Mouse (Mus musculus) MEL-GATA-1-ER (cell line): ENCODE data around the gene Lhfpl2.

ENCODE experiments used
- DNase-seq: peaks from one replicate; pipeline ENCODE4 v3.0.0-alpha.2; 2012; ENCODE audit warnings: low read depth; ENCODE audit errors: extremely low read depth

Gene Lhfpl2

DNA sequence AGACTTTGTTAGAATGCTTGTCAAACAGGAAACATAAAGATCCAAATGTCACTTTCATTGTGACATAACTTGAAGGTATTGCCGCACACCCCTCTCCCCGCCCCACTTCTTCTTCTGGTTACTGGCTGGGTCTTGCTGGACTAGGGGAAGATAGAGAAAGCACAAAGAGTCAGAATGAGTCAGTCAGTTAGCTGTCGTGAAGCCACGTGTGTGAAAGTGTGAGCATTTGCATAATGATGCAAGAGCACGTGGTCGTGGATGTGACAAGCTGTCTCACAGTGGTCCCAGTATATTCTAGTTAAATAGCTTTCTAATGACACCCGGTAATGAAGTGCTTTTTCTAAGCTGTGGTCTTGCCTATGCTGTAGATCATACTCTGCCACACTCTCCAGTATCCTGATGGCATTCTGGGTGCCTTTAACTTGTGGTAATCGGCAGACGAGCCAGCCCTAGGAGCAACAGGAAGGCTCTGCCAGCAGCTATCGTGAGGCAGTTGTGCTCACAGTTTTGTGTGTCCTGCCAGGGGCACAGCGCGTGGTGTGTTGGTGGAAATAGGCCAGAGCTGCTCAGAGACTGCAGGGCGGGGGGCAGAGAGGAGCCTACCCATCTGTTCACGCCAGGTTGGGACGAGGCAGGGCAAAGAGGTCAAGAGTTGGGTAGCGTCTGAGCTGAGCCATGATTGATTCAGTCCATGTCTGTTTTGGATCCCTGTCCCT, 40.9 kb downstream of the Lhfpl2 start:
- DNase-seq, result no peak

DNA sequence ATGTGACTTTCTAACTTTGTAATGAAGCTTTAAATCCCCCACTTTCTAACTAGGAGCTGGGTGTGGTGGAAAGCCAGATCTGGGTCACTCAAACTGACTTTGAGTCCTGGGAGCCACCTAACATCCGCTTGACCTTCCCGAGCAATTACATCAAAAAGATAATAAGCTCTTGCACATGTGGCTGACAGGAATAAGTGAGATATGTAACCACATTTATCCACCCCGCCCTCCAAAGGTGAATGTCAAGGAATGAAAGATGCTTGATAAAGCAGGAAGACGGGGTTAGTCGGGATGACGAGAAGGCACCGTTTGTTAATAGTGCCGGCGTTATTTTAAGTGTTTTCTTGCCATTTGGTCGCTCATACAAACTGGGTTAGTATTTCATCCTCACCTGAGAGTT, 41.5 kb downstream of the Lhfpl2 start:
- no peak for DNase-seq

DNA sequence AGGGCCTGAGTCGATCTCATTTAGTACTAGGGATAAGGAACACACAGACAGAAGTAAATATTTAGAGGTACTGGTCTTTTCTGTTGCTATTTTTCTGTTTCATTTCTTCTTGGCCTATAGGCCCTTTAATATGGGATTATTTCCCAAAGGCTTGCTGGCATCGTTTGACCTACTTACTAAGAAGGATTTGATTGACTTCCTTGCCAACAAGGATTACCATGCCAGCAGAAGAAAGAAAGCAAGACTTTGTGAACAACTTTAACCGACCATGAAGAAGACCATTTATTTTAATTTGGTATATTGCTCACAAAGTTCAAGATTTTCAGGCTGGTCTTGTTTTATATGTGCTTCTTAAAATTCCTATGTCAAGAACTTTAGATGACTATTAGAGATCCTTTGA, 42.8 kb downstream of the Lhfpl2 start:
- DNase-seq, result no peak

DNA sequence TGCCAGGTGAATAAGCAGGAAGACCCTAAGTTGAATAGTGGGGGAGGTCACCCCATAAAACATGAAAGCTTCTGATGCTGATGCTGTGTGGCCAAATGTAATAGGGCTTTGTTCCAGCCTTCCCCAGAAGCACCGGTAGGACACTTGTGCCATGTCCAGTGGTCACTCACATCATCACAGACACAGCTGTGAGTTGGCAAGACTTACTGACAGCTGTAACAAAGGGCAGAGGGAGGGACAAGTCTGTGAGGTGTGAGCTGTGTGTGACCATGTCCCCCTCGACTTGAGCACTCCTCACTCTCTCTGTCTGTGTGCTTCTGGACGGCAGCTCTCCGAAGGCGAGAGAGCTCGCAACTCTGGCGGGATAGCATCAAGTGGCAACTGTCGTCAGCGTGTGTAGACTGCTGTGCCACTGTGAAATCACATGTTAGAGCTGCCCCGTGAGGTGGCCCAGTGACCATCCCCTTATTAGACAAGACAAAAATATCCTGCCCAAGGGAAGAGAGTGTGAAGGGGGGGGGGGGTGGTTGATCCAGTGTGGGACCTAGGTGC, 43.5 kb downstream of the Lhfpl2 start:
- no peak for DNase-seq

DNA sequence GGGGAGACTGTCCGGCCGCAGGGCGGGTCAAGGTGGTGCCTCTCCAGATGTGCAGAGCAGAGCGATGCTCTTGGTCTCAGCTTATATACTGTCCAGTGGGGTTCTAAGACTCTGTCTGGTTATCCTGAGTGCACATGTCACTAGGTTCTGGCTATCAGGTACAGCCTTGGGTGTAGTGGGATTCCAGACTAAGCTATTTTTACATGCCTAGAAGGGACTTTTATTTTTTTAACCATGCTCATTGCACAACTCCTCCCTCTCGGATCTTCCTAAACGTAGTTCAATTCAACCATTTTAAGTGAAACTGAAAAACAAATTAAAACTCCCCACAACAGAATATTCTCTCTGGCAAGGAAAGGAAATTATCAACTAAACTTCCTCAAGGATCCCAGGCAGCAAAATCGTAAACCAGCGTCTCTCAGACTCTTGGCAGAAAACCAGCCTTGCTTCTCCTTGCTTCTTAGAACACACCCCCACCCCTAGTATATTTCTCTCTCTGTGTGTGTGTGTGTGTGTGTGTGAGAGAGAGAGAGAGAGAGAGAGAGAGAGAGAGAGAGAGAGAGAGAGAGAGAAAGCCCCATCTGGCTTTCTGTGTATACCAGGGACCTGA, 47.4 kb downstream of the Lhfpl2 start:
- no peak for DNase-seq

DNA sequence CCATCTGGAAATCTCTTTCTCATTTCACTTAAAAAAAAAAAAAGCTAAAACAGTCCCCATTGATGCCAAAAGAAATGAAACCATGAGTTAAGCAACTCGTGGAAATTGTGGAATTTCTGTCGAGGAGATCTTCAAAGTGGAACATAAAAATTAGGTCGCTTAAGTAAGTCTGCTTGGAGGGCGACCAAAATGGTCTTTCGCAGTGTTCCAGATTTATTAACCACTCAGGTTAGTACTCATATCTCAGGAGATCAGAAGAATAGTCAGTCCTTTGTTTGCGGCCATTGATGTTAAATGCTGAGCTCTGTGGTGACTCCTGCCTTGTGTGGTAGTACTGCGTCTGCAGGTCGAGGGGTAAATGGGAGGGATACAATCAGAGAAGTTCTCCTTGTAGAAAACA, 48.8 kb downstream of the Lhfpl2 start:
- no peak for DNase-seq

DNA sequence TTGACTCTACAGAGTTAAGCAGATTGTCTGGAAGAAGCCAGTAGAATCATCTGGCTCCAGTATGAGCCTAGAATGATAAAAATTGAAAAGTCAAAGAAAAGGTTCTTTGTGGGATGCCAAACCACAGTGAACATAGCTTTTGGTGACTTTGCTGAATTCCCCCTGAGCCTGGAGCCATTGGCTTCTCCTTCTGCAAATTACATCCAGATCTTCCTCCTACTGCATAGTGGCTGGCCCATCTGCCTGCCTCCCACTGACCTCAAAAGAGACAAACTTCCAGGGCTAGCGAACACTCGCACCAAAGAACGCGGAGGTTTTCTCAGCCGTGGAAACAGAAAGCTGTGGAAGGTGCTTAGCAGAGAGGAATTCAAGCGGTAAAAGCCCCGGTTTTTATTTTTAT, 49.4 kb downstream of the Lhfpl2 start:
- DNase-seq, result no peak

DNA sequence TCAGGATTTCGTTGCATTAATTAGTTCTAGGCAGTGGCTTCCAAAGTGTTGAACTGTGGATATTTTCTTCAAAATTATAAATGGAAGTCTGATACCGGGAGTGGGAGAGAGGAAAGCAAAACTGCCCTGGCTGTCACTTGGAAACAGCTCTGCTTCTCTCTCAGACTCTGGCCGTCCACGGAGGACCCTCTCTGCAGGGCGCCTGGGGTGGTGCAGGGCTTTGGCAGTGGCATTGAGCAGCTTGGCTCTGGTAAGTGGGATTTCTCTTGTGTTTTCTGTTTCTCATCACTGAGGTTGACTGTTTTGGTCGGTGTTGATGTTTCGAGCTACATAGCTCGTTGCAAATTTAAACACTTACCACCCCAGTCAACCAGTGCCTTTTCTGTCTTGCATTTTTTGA, 53.0 kb downstream of the Lhfpl2 start:
- DNase-seq, result no peak

DNA sequence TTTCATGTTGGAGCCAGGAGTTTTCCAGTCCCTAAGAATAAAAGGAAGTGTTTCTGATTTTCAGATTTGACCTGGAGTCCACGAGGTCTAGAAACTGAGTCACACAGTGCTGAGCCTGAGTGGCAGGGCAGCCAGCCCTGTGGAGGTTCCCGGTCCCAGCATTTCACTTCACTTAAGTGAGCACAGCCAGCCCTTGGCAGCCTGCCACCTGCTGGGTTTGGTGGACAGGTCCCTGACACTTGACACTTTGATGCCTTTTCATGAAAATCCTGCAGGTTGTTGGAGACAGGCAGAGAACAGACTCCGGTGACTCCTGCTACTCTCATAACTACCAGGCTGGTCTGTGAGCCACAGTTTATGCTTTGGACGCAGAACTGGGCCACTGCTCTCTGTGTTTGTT, 57.9 kb downstream of the Lhfpl2 start:
- DNase-seq, result no peak

DNA sequence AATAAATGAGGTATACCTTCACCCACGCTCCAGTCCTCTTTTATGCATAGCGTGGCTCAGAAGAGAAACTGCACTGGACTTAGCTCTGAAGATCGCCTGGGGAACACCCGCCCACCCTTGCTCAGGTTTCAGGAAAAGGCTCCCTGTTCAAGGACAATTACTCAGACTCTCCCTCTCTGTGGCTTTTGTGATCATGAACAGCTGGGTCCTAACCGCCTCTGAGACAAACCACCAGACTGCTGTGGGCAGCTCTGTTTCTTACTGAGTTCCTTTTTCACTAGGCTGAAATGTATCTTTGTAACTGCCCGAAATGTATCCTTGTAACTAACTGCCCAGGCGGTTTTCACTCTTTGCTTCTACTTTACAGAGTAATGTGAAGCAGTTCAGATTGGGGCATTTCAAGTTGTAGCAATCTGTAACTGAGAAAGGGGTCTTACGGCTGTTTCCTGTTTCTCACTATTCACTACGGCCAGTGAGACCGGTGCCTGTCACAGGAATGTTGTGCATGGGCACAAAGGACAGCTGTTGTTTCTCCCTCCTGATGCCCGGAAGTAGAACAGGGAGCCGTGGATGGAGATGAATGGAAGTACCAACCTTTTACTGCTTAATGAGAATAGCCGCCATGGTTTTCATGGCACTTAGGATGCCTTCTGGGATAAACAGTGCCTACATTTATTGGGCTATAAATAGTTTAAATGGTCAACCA, 59.3 kb downstream of the Lhfpl2 start:
- no peak for DNase-seq

DNA sequence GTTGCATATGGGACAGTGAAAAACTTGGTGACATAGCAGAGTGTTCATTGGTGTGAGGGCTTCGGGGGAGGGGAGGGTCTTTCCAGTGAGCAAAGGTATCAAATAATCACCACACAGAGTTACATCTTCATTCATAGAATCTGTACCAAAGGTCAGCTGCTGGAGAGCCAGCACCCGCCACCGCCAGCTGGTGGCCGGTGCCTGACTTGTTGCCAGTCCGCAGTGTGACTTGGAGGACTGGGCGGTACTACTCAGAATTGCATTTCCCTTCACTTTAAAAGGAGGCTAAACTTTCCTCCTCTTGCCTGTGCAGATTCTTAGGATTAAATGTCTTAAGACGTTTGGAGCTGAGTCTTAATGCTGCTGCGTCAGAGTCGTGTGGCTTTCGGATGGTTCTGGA, 59.9 kb downstream of the Lhfpl2 start:
- DNase-seq, result no peak

DNA sequence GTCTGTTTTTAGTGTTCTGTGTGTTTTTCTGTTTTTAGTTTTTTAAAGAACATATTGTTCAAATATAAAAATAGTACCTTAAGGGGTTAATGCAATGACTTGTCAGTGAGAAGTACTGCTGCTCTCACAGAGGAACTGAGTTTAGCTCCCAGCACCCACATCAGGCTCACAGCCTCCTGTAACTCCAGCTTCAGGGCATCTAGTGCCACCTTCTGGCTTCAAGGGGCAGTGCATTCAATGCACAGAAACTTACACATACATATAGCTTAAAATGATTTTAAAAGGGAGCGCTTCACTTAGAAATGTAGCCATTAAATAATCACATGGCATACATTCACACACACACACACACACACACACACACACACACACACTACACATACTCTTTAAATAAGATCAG, 60.5 kb downstream of the Lhfpl2 start:
- no peak for DNase-seq

DNA sequence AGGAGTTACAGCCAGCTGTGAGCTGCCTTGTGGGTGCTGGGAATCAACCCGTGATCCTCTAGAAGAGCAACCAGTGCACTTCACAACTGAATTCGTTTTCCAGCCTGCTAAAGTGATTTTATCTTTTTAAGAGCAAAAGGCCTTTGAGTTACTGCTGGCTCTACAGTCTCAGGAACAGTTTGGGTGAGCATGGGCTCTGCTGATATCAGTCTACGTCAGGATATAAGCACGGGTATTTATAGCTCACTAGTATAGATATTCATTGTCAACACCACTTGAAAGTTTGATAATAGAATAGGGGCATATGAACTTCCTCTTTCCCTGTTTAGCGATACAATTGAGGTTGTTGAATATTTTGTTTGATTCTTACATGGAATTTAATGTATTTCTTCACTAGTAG, 61.7 kb downstream of the Lhfpl2 start:
- DNase-seq, result peak; percentile 89

DNA sequence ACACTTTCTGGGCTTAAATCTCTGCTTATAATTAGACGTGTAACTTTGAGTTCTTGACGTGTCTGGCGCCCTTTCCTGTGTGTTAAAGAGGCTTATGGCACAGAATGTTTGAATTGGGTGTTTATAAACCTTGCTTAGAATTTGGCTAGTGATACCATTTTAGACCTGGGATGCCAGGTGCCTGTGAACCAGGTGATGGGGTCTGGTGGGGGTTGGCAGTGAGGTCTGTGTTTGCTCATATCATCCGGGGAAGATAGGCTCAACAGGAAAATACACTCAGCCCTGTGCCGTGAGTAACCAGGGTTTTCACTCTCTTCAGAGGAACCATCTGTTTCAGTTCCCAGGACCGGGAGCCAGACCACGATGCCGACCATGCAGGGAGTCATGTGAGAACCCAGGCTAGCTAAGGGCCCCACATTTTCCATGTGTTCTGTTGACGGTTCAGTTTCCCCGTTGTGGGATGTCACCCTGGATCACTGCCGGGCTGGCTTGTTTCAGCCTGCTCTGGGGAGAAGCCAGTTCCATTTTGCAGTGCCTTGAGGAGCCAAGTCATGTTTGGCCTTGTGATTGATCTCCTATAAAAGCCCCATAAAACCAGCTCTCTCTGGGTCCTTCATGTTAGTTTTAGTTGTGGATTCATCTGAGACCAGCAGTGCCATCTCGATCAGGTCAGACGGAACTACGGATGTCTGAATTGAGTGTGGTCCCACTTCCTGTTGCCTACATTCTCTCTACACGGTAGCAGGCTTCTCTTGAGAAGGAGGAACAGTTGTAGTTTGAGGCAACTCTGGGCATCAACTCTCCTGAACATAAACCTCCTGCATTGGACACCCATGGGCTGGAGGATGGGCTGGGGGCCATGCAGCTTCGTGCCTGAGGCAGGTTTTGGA, 65.4 kb downstream of the Lhfpl2 start:
- DNase-seq, result no peak

DNA sequence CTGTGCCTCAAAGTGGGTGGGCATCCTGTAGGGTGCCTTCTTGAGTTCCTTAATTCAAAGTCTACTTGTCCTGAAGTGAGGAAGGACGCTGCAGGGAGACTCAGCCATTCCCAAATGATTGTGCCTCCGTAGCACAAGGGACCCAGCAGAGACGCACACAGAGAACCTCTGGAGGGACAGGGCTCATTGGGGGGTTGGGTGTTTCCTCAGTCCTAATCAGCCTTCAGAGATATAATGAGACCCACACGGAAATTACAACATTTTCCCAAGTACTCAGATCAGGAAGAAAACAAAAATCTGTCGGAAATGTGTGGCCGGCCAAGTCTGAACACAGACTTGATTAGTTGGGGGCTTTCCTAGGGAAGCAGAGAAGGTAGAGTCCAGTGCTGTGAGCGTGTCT, 72.8 kb downstream of the Lhfpl2 start:
- DNase-seq, result no peak

DNA sequence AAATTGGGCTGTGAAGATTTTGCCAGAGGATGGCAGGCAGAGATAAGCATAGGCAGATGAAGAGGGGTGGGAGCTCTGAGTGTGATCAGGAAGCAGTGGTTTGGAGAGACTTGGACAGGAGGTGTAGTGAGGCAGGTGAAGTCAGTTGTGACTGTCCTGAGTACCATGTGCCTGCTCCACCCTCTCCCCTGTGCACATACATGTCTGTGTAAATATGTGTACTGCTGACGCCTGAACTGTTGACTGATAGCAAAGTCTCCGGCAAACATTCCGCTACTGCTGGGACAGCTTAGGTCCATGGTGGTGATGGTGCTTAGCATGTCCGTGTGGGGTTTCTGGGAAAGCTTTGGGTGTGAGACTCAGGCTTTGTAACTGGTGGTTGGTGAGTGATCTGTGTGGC, 73.5 kb downstream of the Lhfpl2 start:
- no peak for DNase-seq

DNA sequence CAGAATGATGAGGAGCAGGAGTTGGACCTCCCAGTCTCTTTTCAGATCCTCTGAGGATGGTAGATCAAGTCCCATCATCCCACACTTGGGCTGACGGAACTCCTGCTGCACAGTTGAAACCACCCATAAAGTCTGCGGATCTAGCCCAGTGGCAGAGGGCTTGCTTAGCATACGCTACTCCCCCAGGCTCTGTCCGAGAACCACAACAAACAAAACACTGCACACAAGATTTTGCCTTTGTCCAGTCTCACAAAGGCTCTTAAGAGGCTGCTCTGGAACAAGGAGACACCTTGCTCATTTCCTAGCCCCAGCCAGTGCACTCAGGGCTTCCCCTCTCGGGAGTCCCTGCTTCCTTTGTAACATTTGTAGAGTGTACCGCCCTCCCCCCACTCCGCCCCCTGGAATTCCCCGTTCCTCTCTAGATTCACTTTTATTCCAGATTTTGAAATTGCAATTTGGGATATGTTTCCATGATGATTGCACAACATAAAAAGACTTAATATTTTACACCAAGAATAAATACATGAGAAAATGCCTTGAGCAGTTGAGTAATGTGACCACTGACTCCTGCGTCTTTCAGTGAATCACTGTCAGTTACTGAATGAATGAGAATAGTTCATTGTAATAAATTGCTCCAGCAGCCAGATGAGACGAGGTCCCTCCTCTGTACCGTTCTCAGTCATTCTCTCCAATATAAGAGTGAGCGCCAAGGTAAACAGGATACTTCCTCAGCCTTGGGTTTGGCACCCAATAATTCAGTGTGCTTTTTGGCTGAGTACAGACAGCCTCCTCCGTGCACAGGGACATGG, 74.8 kb downstream of the Lhfpl2 start:
- DNase-seq, result no peak

DNA sequence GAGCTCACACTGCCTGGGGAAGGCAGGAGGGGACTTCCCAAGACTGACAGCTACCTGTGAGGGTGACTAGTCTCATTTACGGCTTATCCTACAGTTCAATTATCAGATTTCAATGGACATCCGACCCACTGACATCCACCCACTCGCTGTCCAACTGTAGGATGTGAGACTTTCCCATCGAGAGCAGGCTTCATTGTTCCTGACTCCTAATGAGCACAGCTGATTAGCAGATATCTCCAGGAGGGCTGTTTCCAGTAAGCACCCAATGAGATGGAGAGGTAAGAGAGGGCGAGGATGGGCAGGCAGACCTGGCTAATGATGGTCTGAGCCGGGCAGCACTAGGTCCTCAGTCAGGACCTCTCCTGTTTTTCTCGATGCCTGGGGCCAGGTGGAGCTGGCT, 77.0 kb downstream of the Lhfpl2 start:
- DNase-seq, result no peak

DNA sequence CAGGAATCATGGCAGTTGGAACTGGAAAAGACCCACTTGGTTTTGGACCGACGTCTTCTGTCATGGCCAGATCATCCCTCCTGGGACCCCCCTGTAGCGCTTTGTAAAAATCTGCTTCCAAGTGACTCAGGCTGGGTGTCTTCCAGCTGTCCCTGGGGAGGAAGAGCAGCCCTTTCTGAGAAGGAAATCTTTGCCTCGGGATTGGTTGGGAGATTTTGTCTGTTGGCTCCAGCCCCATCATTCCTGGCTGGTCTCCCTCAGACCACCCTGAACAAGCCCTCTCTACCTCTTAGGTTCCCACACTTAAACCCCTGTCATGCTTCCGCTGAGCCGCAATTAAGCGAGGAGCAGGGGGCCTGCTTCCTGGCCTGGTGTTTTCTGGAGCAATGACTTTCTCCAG, 77.6 kb downstream of the Lhfpl2 start:
- DNase-seq, result no peak

DNA sequence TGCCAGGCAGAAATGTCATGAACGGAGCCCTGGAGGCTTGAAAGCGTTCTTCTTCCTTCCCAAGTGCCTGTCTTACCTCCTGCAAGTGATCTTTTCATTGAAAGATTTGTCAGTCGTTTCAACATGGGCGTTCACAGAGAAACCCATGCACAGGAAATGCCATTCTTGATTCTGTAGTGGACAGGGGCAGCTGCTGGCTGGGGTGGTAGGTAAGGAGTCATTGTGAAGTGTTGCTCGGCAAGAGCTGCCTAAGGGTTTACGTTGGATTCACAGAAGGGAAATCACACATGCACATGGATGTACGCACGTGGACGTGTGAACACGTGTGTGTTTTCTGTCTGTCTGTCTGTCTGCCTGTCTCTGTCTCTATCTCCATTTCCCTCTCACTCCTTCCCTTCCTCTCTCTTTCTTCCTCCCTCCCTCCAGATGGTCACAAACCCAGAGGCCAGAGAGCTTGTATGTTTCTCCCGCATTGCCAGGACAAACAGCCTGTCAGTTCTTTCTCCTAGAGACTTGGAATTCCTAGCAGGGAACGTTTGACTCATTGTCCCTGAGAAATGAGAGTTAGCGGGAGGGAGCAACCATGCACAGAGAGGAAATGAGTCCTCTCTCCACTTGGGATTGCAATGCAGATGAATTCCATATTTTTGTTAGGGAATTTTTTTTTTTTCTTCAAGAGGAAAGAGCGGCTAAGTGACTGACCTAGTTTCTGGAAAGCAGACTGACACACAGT, 82.3 kb downstream of the Lhfpl2 start:
- DNase-seq, result no peak
